Mouse (Mus musculus) limb, embryonic 11.5 days (tissue): Measurements from ENCODE around the gene Rbm12b1. TPM values are rescaled to one million over a fixed set of nuclear protein-coding genes. Genes with fewer than 3 reads are reported as not detected.
"Not testable (repeated sequence)": the region's sequence is repeated elsewhere in the genome, so short reads cannot be mapped to it uniquely, and the experiment has no call there.

ENCODE experiments used
- ATAC-seq: fragments of 200-750 bp; cut with Nextera tagmentation; 2 replicates; pipeline ENCODE4 v1.8.0; 2017; ENCODE audit warnings: low read depth; ENCODE audit not compliant: insufficient number of reproducible peaks, low FRiP score, low TSS enrichment
- DNase-seq: peaks from one replicate; pipeline ENCODE4 v3.0.0-alpha.2; 2015; ENCODE audit warnings: low spot score
- H3K27ac ChIP-seq: fragments of 300-500 bp; sonication (generic); replicated peaks from 2 replicates; pipeline ENCODE4 v1.5.1; 2014; ENCODE audit warnings: low read depth, mild to moderate bottlenecking, low read length
- H3K27me3 ChIP-seq: fragments of 300-500 bp; sonication (generic); 2 replicates; pipeline ENCODE4 v1.6.1; 2014; ENCODE audit warnings: mild to moderate bottlenecking, low read length, mixed read lengths; ENCODE audit not compliant: control insufficient read depth, insufficient read depth
- H3K36me3 ChIP-seq: fragments of 300-500 bp; sonication (generic); 2 replicates; pipeline ENCODE4 v1.6.1; 2014; ENCODE audit warnings: mild to moderate bottlenecking, low read length, moderate library complexity, mixed read lengths; ENCODE audit not compliant: control insufficient read depth, insufficient read depth
- H3K4me1 ChIP-seq: fragments of 300-500 bp; sonication (generic); 2 replicates; pipeline ENCODE4 v1.6.1; 2014; ENCODE audit warnings: low read length, mixed read lengths; ENCODE audit not compliant: control insufficient read depth, insufficient read depth
- H3K4me2 ChIP-seq: fragments of 300-500 bp; sonication (generic); 2 replicates; pipeline ENCODE4 v1.6.1; 2014; ENCODE audit warnings: low read depth, mild to moderate bottlenecking, moderate library complexity; ENCODE audit not compliant: severe bottlenecking
- H3K4me3 ChIP-seq: fragments of 300-500 bp; sonication (generic); 2 replicates; pipeline ENCODE4 v1.5.1; 2014; ENCODE audit warnings: low read depth, low read length
- H3K9ac ChIP-seq: fragments of 300-500 bp; sonication (generic); 2 replicates; pipeline ENCODE4 v1.6.1; 2014; ENCODE audit warnings: mild to moderate bottlenecking, low read length
- H3K9me3 ChIP-seq: fragments of 300-500 bp; sonication (generic); 2 replicates; pipeline ENCODE4 v1.6.1; 2016; ENCODE audit warnings: low read length; ENCODE audit not compliant: control insufficient read depth
- WGBS: fragments of 180-500 bp; shearing (Covaris S2); extraction: QIAGEN DNeasy Blood & Tissue Kit; methylation state at CpG from one replicate; pipeline ENCODE4 v1.1.7; 2014; 5-methylcytosine and 5-hydroxymethylcytosine counted together
- polyA plus RNA-seq: library from polyadenylated mRNA; unstranded; fragments of >200 nt; fragmentation: Nextera tagmentation; extraction: Ambion mirVana; gene quantifications from 2 replicates; pipeline ENCODE4 v1.2.1, GENCODE M21; 2014

The Rbm12b1 gene
- polyA plus RNA-seq, result 6.8 and 7.0 TPM in 2 replicates

DNA sequence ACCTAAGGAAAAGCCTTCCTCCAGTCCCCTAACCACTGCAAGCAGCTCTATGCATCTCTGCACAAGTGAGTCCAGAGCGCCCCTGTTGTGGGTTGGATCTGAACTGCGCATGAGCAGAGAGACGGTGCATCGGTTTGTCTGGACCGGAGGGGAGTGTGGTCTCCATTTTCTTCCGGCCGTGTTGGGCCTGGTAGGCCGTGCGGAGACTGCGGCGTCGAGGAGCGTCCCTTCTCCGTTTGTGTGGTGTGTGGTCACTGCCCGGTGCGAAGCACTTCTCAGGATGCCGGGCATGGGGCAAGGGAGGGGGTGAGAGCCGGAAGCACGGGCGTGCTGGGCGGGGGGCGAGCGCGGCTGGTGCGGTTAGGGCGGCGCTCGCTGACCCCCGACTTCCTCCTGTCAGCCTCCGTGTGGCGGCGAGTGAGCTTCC, at the start of gene Rbm12b1:
Rbm12b1 (plus strand) TSS at position 124 of the 427 bp plus-strand sequence.
- not testable (repeated sequence) for H3K4me1 ChIP-seq, H3K27me3 ChIP-seq, H3K27ac ChIP-seq, H3K9me3 ChIP-seq, H3K36me3 ChIP-seq
- peak within 1 kb of the TSS; percentile 24 for H3K4me3 ChIP-seq
- H3K9ac ChIP-seq, result peak within 1 kb of the TSS; percentile 22; the same call in 1 of the 2 replicates
- DNase-seq (peak; percentile 78), ATAC-seq (peak; percentile 94)
- H3K4me2 ChIP-seq, result peak within 1 kb of the TSS; percentile 25; the same call in 1 of the 2 replicates
- WGBS, result 13% methylated on average over 17 of the region's 32 CpGs

DNA sequence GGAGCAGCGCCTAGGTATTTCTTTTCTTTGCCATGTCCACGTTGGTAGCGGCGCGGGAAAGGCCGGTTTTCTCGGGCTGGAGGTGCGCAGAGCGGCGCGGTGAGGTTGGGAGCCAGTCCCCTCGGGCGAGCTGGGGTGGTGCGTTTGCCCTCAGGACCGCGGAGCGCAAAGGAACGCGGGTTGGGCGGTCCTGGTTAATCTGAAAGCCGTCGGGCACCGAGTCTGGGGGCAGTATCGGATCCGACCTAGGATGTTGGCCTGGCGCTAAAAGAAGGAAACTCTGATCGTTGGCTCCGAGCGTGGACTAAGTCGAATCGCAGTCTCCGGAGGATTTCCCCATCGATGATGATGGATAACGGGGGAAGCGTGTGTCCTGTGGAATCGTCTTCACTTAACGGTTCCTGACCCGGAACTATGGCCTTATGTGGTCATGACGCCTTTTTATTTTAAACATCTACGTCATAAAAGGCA, 563 bp downstream of the Rbm12b1 start:
- not testable (repeated sequence) for DNase-seq, H3K9me3 ChIP-seq, H3K9ac ChIP-seq, H3K36me3 ChIP-seq, H3K27me3 ChIP-seq, H3K27ac ChIP-seq, H3K4me1 ChIP-seq
- ATAC-seq, result peak; percentile 82
- WGBS, result 17% methylated on average over 23 of the region's 40 CpGs
- Histone ChIP-seq H3K4me2 (peak overlapping the region; percentile 25; the same call in 1 of the 2 replicates), H3K4me3 (peak overlapping the region; percentile 16; the same call in 1 of the 2 replicates)

DNA sequence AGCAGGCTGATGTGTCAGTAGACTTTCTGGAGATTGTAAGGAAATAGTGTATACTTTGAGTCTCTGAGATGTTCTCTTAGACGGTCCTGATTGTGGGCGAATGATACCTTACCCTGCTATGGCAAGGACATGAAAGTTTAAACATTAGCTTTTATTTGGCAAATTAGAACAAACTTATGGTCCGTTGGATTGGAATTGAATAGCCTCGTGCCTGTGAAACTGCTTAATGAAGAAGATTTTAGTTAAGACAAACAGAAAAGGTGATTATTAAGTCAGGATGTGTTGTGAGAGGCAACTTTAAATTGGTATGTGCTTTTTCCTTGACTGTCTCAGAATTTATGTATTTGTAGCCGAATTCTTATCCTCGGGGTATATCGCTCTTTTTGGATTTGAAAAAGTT, 1.5 kb downstream of the Rbm12b1 start:
- not testable (repeated sequence) for H3K4me1 ChIP-seq, H3K9ac ChIP-seq, H3K4me3 ChIP-seq, ATAC-seq, H3K27ac ChIP-seq, H3K9me3 ChIP-seq, H3K4me2 ChIP-seq, H3K36me3 ChIP-seq, H3K27me3 ChIP-seq, DNase-seq
- 94% methylated on average over 7 of the region's 7 CpGs for WGBS

DNA sequence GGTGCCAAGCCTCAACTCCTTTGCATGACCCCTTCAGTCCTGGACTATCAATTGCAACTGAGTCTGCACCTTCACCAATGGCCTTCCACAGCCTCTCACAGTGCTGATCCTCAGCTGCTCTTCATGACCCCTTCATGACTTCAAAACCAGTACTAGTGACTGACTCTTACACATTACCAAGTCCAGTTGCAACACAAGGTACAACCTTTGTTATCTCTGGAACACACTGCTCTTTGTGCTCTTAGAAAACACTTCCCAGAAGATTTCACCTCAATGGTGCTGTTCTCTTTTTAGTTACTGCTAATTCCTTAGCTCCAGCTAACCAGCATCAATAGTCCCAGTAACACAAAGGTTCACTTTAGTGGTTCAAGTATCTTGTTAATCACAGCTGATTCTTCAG, 7.6 kb downstream of the Rbm12b1 start:
- Histone ChIP-seq H3K4me2 (no peak overlapping the region), H3K9ac (no peak overlapping the region), H3K9me3 (no peaks in the 10 kb centered on the region), H3K27ac (no peak overlapping the region), H3K4me3 (no peak overlapping the region), H3K27me3 (no peaks in the 10 kb centered on the region), H3K4me1 (no peaks in the 10 kb centered on the region), H3K36me3 (no peaks in the 10 kb centered on the region; the same call in 1 of the 2 replicates)
- ATAC-seq (no peak), DNase-seq (no peak)

DNA sequence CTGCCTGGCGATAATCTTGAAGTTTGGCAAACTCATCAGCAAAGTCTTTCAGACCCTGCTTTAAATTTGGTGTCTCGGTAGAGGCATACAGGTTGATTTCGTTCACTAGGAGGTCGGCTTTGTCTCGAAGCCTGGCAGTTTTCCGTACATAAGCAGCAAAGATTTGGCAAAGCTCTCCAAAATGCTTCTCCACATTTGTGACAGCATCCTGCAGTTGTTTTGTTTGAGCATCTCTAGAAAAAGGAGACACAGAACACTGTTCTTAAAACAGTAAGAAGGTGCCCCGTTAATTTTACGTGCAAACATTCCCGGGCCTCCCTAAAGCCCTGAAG, 30.9 kb downstream of the Rbm12b1 start:
- peak overlapping the region; percentile 57 for H3K4me2 ChIP-seq
- ATAC-seq (no peak), DNase-seq (peak; percentile 21)
- H3K9me3 ChIP-seq, result no peaks in the 10 kb centered on the region
- peak overlapping the region; percentile 74; the same call in 1 of the 2 replicates for H3K27ac ChIP-seq
- 26% methylated on average over 9 of the region's 9 CpGs for WGBS
- H3K36me3 ChIP-seq, result no peaks in the 10 kb centered on the region
- H3K27me3 ChIP-seq, result no peaks in the 10 kb centered on the region
- peaks cover 3% of the 10 kb centered on the region; the same call in 1 of the 2 replicates for H3K4me1 ChIP-seq
- H3K9ac ChIP-seq, result peak overlapping the region; percentile 98
- peak overlapping the region; percentile 78 for H3K4me3 ChIP-seq

DNA sequence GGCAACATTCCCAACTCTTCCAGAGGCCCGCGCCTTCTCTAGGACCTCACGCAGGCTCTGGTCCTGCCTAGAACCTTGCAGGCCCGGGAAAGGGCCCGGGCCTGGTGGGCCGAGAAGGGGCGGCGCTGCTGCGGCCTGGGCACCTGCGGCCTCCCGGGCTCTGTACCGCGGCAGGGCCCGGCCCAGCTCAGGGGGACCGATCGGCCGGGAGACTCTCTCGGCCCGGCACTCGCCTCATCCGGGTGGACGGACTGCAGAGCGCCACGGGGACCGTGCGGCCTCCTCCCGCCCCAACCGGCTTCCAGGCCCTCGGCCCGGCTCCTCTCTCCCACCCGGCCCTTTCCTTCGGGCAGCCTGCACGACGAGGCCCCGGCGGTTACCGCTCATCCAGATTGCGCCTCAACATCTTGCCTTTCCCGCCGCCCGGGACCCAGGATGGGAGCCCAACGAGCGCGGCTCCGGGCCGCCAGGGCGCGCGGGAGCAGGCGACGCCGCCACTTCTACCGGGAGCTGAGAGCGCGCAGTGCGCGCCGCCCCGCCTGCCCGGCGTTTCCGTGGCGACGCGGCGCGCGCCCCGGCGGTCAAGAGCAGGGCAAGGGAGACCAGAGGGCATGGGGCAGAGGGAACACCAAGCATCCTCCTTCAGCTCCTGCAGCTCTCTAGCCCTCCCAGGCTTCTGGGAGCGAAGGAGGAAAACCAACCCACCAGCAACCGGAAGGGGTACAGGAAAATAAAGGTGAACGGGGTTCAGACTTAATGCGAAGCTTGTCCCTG, 31.4 kb downstream of the Rbm12b1 start, which contains the start of gene Fam92a:
Fam92a (minus strand) TSS at position 698 of the 774 bp plus-strand sequence.
- DNase-seq, result peak; percentile 81
- peak within 1 kb of the TSS; percentile 98 for H3K9ac ChIP-seq
- H3K27ac ChIP-seq, result peak within 1 kb of the TSS; percentile 74
- no peaks in the 10 kb centered on the region for H3K27me3 ChIP-seq
- H3K4me3 ChIP-seq, result peak within 1 kb of the TSS; percentile 78
- WGBS, result 1% methylated on average over 71 of the region's 74 CpGs
- no peaks in the 10 kb centered on the region for H3K36me3 ChIP-seq
- H3K4me2 ChIP-seq, result peak within 1 kb of the TSS; percentile 57
- peak; percentile 80 for ATAC-seq
- H3K4me1 ChIP-seq, result peaks cover 3% of the 10 kb centered on the region; the same call in 1 of the 2 replicates
- H3K9me3 ChIP-seq, result no peaks in the 10 kb centered on the region

DNA sequence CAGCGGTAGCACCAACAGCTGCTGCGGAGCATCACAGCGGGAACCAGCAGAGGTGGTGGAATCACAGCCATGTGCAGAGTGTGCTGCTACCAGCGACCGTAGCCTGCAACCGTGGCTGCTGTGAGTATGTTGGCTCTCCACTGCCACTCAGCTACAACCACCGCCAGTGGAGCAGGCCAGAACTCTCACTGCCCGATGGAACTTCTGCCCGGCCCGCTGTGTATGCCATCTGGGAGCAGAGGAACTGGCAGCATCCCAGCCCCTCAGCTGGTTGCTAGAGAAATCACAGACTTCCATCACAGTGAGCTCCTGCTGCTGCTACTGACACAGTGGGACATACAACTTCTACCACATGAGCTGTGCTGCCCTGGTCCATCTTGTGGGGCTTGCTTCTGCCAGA, 38.9 kb downstream of the Rbm12b1 start:
- H3K4me1 ChIP-seq, result no peaks in the 10 kb centered on the region
- no peak overlapping the region for H3K4me3 ChIP-seq
- H3K9me3 ChIP-seq, result no peaks in the 10 kb centered on the region
- H3K27me3 ChIP-seq, result no peaks in the 10 kb centered on the region
- no peaks in the 10 kb centered on the region for H3K36me3 ChIP-seq
- no peak overlapping the region for H3K4me2 ChIP-seq
- no peak overlapping the region for H3K9ac ChIP-seq
- WGBS, result 88% methylated on average over 10 of the region's 10 CpGs
- DNase-seq (no peak), ATAC-seq (no peak)
- no peak overlapping the region for H3K27ac ChIP-seq
